Mouse (Mus musculus) intestine, embryonic 15.5 days (tissue): ENCODE data around the gene Enox1. TPM values are rescaled to one million over a fixed set of nuclear protein-coding genes. Genes with fewer than 3 reads are reported as not detected.
"Not testable (repeated sequence)": the region's sequence is repeated elsewhere in the genome, so short reads cannot be mapped to it uniquely, and the experiment has no call there.

ENCODE experiments used
- ATAC-seq: fragments of 200-750 bp; cut with Nextera tagmentation; 2 replicates; pipeline ENCODE4 v1.8.0; 2017; ENCODE audit warnings: moderate TSS enrichment, moderate library complexity
- H3K27ac ChIP-seq: fragments of 300-500 bp; sonication (generic); 2 replicates; pipeline ENCODE4 v1.5.1; 2015; ENCODE audit warnings: mild to moderate bottlenecking, inconsistent platforms
- H3K27me3 ChIP-seq: fragments of 300-500 bp; sonication (generic); replicated peaks from 2 replicates; pipeline ENCODE4 v1.6.1; 2015; ENCODE audit warnings: inconsistent platforms
- H3K36me3 ChIP-seq: fragments of 300-500 bp; sonication (generic); 2 replicates; pipeline ENCODE4 v1.6.1; 2015; ENCODE audit warnings: inconsistent platforms
- H3K4me1 ChIP-seq: fragments of 300-500 bp; sonication (generic); replicated peaks from 2 replicates; pipeline ENCODE4 v1.6.1; 2015; ENCODE audit warnings: inconsistent platforms
- H3K4me2 ChIP-seq: fragments of 300-500 bp; sonication (generic); replicated peaks from 2 replicates; pipeline ENCODE4 v1.6.1; 2015; ENCODE audit warnings: mild to moderate bottlenecking, inconsistent platforms
- H3K4me3 ChIP-seq: fragments of 300-500 bp; sonication (generic); replicated peaks from 2 replicates; pipeline ENCODE4 v1.5.1; 2015; ENCODE audit warnings: inconsistent platforms
- H3K9ac ChIP-seq: fragments of 300-500 bp; sonication (generic); 2 replicates; pipeline ENCODE4 v1.6.1; 2015; ENCODE audit warnings: inconsistent platforms
- H3K9me3 ChIP-seq: fragments of 300-500 bp; sonication (generic); 2 replicates; pipeline ENCODE4 v1.6.1; 2016; ENCODE audit warnings: inconsistent platforms
- WGBS: fragments of 180-500 bp; shearing (Covaris S2); methylation state at CpG from one replicate; pipeline ENCODE4 v1.1.7; 2015; 5-methylcytosine and 5-hydroxymethylcytosine counted together
- polyA plus RNA-seq: library from polyadenylated mRNA; unstranded; fragments of >200 nt; fragmentation: Nextera tagmentation; extraction: Ambion mirVana; gene quantifications from 2 replicates; pipeline ENCODE4 v1.2.1, GENCODE M21; 2015

Enox1 gene
- polyA plus RNA-seq, result 5.0 and 6.3 TPM in 2 replicates

- Histone ChIP-seq H3K27ac (peak within 1 kb of the TSS; percentile 66), H3K9ac (peak within 1 kb of the TSS; percentile 62), H3K4me2 (peak within 1 kb of the TSS; percentile 96), H3K4me3 (peak within 1 kb of the TSS; percentile 67), H3K36me3 (no peaks in the 10 kb centered on the region), H3K27me3 (peaks cover 34% of the 10 kb centered on the region), H3K4me1 (peaks cover 5% of the 10 kb centered on the region; the same call in 1 of the 2 replicates), H3K9me3 (no peaks in the 10 kb centered on the region)
- ATAC-seq, result peak; percentile 88
- under 1% methylated on average over 73 of the region's 73 CpGs for WGBS
Observed at GRCm38 (mm10) chr14:77156222-77156910, at the start of gene Enox1. Gene Enox1 (plus strand): TSS chr14:77156763.

- H3K27me3 ChIP-seq, ATAC-seq, H3K4me2 ChIP-seq, H3K4me1 ChIP-seq, H3K4me3 ChIP-seq, H3K9me3 ChIP-seq, H3K27ac ChIP-seq, H3K9ac ChIP-seq, H3K36me3 ChIP-seq: not testable (repeated sequence)
- 84% methylated on average over 5 of the region's 5 CpGs for WGBS
Observed at GRCm38 (mm10) chr14:77110622-77111021, 45.9 kb upstream of the Enox1 start.

- 92% methylated on average over 5 of the region's 5 CpGs for WGBS
- Histone ChIP-seq H3K36me3 (no peaks in the 10 kb centered on the region), H3K27ac (no peak overlapping the region), H3K4me3 (no peak overlapping the region), H3K27me3 (no peaks in the 10 kb centered on the region), H3K9me3 (no peaks in the 10 kb centered on the region), H3K4me1 (no peaks in the 10 kb centered on the region), H3K4me2 (no peak overlapping the region), H3K9ac (no peak overlapping the region)
- ATAC-seq, result no peak
Observed at GRCm38 (mm10) chr14:77130612-77131011, 26.0 kb upstream of the Enox1 start.

GRCm38 (mm10) chr14:77136936-77137335 is 19.6 kb upstream of the Enox1 start:
- 71% methylated on average over 6 of the region's 6 CpGs for WGBS
- no peaks in the 10 kb centered on the region for H3K9me3 ChIP-seq
- no peak for ATAC-seq
- no peaks in the 10 kb centered on the region for H3K36me3 ChIP-seq
- no peak overlapping the region for H3K27ac ChIP-seq
- no peak overlapping the region for H3K9ac ChIP-seq
- H3K27me3 ChIP-seq, result no peaks in the 10 kb centered on the region
- H3K4me1 ChIP-seq, result no peaks in the 10 kb centered on the region
- H3K4me2 ChIP-seq, result no peak overlapping the region
- H3K4me3 ChIP-seq, result no peak overlapping the region

DNA sequence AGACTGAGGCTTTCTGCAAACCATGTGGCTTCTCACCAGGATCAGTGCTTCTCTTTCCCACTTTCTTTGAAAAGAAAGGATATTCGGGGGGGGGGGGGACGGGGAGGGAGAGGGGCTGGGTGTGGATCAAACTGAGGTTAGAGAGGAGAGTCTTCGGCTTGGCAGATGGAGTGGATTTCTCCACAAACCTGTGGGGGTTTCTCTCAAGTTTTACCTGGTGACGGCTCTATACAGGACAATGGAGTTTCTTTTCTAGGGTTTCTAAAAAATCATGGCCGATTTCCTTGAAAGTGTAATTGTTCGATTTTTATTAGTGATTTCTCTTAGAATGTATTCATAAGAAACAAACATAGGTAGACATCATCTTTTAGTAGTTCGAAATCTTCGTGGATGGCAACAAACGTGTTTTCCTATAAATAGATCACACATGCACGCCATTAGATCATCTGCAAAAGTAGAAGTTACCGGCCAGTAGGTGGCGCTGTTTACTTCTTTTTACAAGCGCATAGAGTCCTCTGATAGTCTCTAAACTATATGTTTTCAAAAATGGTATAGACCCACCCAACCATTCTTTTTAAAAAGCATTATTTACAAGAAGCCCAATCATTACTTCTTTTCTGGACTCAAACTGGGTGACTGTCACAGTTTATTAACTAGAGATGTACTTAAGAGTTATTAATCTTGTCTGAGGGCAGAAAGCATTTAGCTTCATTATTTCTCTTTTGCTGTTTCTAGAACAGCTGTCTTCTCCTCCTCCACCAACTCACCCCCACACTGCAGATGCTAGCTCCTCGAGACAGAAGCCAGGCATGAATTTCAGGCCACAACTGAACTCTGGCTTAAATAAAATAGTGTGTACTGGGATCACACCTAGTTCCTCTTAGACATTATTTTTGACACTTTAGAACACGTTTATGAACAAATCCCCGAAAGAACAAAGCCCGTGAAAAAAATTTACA is 15.0 kb upstream of the Enox1 start:
- no peaks in the 10 kb centered on the region for H3K27me3 ChIP-seq
- ATAC-seq, result peak; percentile 75; the same call in 1 of the 2 replicates
- H3K9ac ChIP-seq, result no peak overlapping the region
- no peak overlapping the region for H3K4me3 ChIP-seq
- 31% methylated on average over 17 of the region's 17 CpGs for WGBS
- no peak overlapping the region for H3K27ac ChIP-seq
- no peaks in the 10 kb centered on the region for H3K4me1 ChIP-seq
- no peaks in the 10 kb centered on the region for H3K9me3 ChIP-seq
- H3K4me2 ChIP-seq, result peak overlapping the region; percentile 14; the same call in 1 of the 2 replicates
- H3K36me3 ChIP-seq, result no peaks in the 10 kb centered on the region

- H3K9ac ChIP-seq, result no peak overlapping the region
- H3K36me3 ChIP-seq, result no peaks in the 10 kb centered on the region
- no peaks in the 10 kb centered on the region for H3K9me3 ChIP-seq
- no peak for ATAC-seq
- no peak overlapping the region for H3K4me2 ChIP-seq
- no peaks in the 10 kb centered on the region for H3K27me3 ChIP-seq
- 76% methylated on average over 4 of the region's 4 CpGs for WGBS
- no peak overlapping the region for H3K4me3 ChIP-seq
- no peaks in the 10 kb centered on the region for H3K4me1 ChIP-seq
- no peak overlapping the region for H3K27ac ChIP-seq
Observed at GRCm38 (mm10) chr14:77145103-77145502, 11.5 kb upstream of the Enox1 start.

DNA sequence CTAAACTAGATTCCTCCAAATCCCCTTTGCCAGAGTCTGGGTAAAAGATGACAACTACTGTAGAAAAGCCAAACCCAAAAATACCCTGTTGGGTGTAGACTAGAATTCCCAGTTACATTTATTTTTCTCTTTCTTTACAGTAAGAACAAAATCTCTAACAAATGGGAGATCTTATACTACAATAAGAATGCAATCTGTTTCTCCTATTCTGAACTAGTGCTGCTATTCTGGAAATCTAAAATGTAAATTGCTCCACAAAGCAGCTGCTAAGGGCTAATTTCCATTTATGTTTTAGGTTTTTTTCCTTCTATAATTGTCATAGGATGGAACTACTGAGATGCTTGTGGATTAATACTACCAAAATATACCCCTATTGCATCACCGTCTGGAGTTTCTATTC is 8.9 kb upstream of the Enox1 start:
- Histone ChIP-seq H3K4me3 (no peak overlapping the region), H3K27ac (no peak overlapping the region), H3K27me3 (no peaks in the 10 kb centered on the region), H3K9me3 (no peaks in the 10 kb centered on the region), H3K36me3 (no peaks in the 10 kb centered on the region), H3K4me2 (no peak overlapping the region), H3K9ac (no peak overlapping the region), H3K4me1 (no peaks in the 10 kb centered on the region)
- 94% methylated on average over 1 of the region's 1 CpGs for WGBS
- no peak for ATAC-seq

- Histone ChIP-seq H3K4me1 (no peaks in the 10 kb centered on the region), H3K9me3 (no peaks in the 10 kb centered on the region), H3K4me3 (no peak overlapping the region), H3K36me3 (no peaks in the 10 kb centered on the region), H3K27me3 (peaks cover 9% of the 10 kb centered on the region; the same call in 1 of the 2 replicates), H3K27ac (no peak overlapping the region), H3K4me2 (no peak overlapping the region), H3K9ac (no peak overlapping the region)
- no peak for ATAC-seq
- WGBS, result 77% methylated on average over 6 of the region's 6 CpGs
Observed at GRCm38 (mm10) chr14:77150556-77150955, 6.0 kb upstream of the Enox1 start.

GRCm38 (mm10) chr14:77151431-77151830 is 5.1 kb upstream of the Enox1 start:
- H3K4me2 ChIP-seq, result no peak overlapping the region
- H3K4me1 ChIP-seq, result 0 out of 2 replicates have a peak, but pooled peaks cover 3% of the 10 kb centered on the region
- no peak overlapping the region for H3K9ac ChIP-seq
- H3K36me3 ChIP-seq, result no peaks in the 10 kb centered on the region
- peaks cover 16% of the 10 kb centered on the region for H3K27me3 ChIP-seq
- H3K27ac ChIP-seq, result no peak overlapping the region
- no peak for ATAC-seq
- H3K9me3 ChIP-seq, result no peaks in the 10 kb centered on the region
- WGBS, result 91% methylated on average over 7 of the region's 7 CpGs
- H3K4me3 ChIP-seq, result no peak overlapping the region

- Histone ChIP-seq H3K4me2 (peak overlapping the region; percentile 96), H3K4me3 (peak overlapping the region; percentile 67), H3K4me1 (peaks cover 5% of the 10 kb centered on the region; the same call in 1 of the 2 replicates), H3K9me3 (no peaks in the 10 kb centered on the region), H3K27me3 (peaks cover 34% of the 10 kb centered on the region), H3K9ac (peak overlapping the region; percentile 62), H3K36me3 (no peaks in the 10 kb centered on the region), H3K27ac (peak overlapping the region; percentile 66)
- under 1% methylated on average over 55 of the region's 64 CpGs for WGBS
- peak; percentile 75 for ATAC-seq
Observed at GRCm38 (mm10) chr14:77156911-77157504, 445 bp downstream of the Enox1 start.

- H3K4me3 ChIP-seq, result peak overlapping the region; percentile 67
Observed at GRCm38 (mm10) chr14:77157505-77157911, 945 bp downstream of the Enox1 start.

GRCm38 (mm10) chr14:77159397-77159796 is 2.8 kb downstream of the Enox1 start:
- H3K4me1 ChIP-seq, result peaks cover 5% of the 10 kb centered on the region; the same call in 1 of the 2 replicates
- H3K27me3 ChIP-seq, result peaks cover 34% of the 10 kb centered on the region
- 74% methylated on average over 5 of the region's 5 CpGs for WGBS
- H3K9ac ChIP-seq, result no peak overlapping the region
- no peak overlapping the region for H3K4me2 ChIP-seq
- no peaks in the 10 kb centered on the region for H3K9me3 ChIP-seq
- no peaks in the 10 kb centered on the region for H3K36me3 ChIP-seq
- no peak overlapping the region for H3K27ac ChIP-seq
- no peak overlapping the region for H3K4me3 ChIP-seq
- no peak for ATAC-seq

More at GRCm38 (mm10) chr14:77157505-77157911, 945 bp downstream of the Enox1 start:
- H3K4me1 ChIP-seq, result peaks cover 5% of the 10 kb centered on the region; the same call in 1 of the 2 replicates
- no peaks in the 10 kb centered on the region for H3K36me3 ChIP-seq
- H3K9ac ChIP-seq, result peak overlapping the region; percentile 62; the same call in 1 of the 2 replicates
- WGBS, result 1% methylated on average over 31 of the region's 31 CpGs
- H3K9me3 ChIP-seq, result no peaks in the 10 kb centered on the region
- peaks cover 34% of the 10 kb centered on the region for H3K27me3 ChIP-seq
- peak overlapping the region; percentile 96 for H3K4me2 ChIP-seq
- H3K27ac ChIP-seq, result no peak overlapping the region
- peak; percentile 78 for ATAC-seq
